Mouse (Mus musculus): ENCODE data around the gene Hoxc6.

Gene Hoxc6

GRCm38 (mm10) chr15:103038701-103039480 lies 40.8 kb downstream of the Hoxc6 start:
- no peak for DNase-seq (ENCODE audit: low spot score in 2 of 2)

DNA sequence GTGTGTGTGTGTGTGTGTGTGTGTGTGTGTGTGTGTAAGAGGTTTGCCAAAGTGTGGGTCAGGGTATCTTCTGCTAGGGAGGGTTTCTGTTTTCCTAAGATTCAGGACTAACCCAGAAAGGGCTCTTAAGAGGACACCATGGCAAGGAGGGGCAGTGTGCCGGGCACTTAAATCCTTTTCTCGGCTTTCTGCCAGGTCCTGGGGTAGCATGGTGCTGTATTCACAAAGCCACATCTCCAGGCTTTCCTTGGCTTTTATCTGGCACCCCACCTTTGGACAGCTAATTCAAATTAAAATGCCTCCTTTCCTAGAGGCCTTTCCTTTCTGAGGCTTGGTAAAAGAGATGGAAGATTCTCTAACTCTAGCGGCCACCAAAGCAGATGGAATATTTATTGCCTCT lies 41.6 kb downstream of the Hoxc6 start:
- DNase-seq (ENCODE audit: low spot score in 2 of 2): no peak

GRCm38 (mm10) chr15:103040601-103041000 lies 42.5 kb downstream of the Hoxc6 start:
- DNase-seq (ENCODE audit: low spot score in 2 of 2): no peak

GRCm38 (mm10) chr15:103041613-103042012 lies 43.6 kb downstream of the Hoxc6 start:
- no peak for DNase-seq (ENCODE audit: low spot score in 2 of 2)

DNA sequence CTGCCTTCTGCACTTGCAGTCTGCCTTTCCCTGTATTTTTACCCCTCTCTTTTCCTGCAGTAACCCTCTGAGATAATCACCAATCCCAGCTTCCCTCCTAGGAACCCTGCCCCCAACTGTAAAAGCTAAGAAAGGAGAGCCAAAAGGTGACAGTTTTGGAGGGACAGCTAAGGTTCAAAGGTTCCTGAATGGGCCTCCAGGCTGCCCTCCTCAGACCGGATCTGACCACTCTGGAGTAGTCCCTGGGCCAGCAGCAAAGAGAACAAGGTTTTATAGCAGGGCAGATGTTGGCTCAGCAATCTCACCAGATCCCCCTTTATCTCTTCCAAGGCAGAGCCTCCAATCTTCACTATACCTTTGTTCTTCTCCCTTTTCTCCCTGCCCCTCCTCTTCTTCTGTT lies 44.2 kb downstream of the Hoxc6 start:
- DNase-seq (ENCODE audit: low spot score in 2 of 2): no peak

GRCm38 (mm10) chr15:103051670-103052069 lies 53.6 kb downstream of the Hoxc6 start:
- no peak for DNase-seq (ENCODE audit: low spot score in 2 of 2)

- no peak for DNase-seq (ENCODE audit: low spot score in 2 of 2)
Observed at GRCm38 (mm10) chr15:103053210-103053609, 55.2 kb downstream of the Hoxc6 start.

DNA sequence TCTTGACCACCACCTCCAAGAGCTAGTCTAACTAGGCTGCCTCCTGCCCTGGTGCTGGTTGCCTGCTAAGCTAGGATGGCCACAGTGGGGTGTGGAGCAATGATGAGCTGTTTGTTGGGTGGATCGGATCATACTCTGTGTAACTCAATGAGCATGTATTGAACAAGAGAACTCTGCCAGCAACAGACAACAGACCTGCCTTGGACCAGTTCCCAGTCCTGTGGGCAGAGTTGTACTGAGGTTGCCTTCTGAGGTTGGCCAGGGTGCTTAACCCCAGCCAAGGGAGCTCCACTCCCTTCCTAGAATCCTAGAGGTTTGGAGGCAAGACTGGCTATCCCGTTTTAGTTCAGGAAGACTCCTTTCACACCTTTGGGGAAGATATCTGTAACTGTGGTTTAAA lies 58.3 kb downstream of the Hoxc6 start:
- no peak for DNase-seq (ENCODE audit: low spot score in 2 of 2)

- no peak for DNase-seq (ENCODE audit: low spot score in 2 of 2)
Observed at GRCm38 (mm10) chr15:103058715-103059114, 60.7 kb downstream of the Hoxc6 start.

GRCm38 (mm10) chr15:103059393-103059992 lies 61.4 kb downstream of the Hoxc6 start:
- DNase-seq (ENCODE audit: low spot score in 2 of 2): no peak

DNA sequence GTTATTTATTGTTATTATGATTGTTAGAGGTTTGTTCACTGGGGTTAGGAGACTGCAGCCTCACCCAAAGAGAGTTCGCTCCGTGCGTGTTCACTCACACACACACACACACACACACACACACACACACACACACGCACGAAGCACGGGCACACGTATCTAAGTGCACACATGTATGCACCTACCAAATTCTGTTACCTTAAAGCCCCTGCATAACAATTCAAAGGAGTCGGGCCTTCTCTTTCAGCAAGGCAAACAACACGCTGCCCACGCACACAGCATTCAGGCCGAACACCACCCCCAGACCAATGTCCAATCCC lies 61.9 kb downstream of the Hoxc6 start:
- no peak for DNase-seq (ENCODE audit: low spot score in 2 of 2)

- DNase-seq (ENCODE audit: low spot score in 2 of 2): peak in 1 of 2 experiments; percentile 34
Observed at GRCm38 (mm10) chr15:103060341-103061130, 62.5 kb downstream of the Hoxc6 start.

DNA sequence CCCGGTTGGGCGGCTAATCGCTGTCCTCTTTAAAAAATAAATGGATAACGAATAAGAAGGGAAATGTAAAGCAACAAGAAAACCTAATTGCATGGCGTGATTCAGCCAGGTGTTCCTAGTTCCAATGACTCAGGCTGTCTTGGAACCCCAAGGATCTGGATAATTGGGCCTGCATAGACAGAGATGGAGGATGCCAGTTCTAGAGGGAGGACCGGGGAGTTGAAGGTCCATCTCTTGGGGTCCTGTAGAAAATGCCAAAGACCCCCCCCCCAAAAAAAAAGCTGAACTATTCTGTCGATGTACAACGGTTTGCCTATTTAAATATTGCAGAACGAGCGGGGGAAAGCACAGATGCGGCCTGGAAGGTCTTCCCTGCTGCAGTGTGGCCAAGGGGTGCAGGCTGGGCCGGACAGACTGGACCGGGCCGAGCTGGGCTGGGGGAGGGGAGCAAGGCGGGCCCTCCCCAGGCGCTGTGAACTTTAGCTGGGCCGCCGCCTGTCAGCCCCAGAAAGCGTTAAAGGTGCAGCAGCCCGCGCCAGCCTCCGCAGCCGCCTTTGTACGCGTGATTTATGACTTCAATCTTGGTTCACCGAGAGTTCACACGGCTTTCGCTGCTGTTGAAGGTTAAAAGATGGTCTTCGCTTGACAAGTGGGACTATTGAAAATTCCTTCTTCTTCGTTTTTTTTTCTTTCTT lies 63.2 kb downstream of the Hoxc6 start:
- DNase-seq (ENCODE audit: low spot score in 2 of 2): peak in 1 of 2 experiments; percentile 67

Data from urinary bladder, postnatal 36 days (tissue).